Mouse (Mus musculus) heart, embryonic 14.5 days (tissue): Measurements from ENCODE around the gene Gm21985. TPM values are rescaled to one million over a fixed set of nuclear protein-coding genes. Genes with fewer than 3 reads are reported as not detected.

Experiments used
- ATAC-seq: fragments of 200-750 bp; cut with Nextera tagmentation; 2 replicates; pipeline ENCODE4 v1.8.0; 2017; ENCODE audit warnings: low read depth, moderate TSS enrichment; ENCODE audit not compliant: insufficient number of reproducible peaks, insufficient read depth, low FRiP score
- H3K27ac ChIP-seq, 2 experiments: fragments of 200-500 bp in 1 of 2; fragments of 300-500 bp in 1 of 2; sonication (generic) in 1 of 2; replicated peaks in 1 of 2; 2 replicates each; pipeline ENCODE4 v1.5.1; 2012 to 2014; ENCODE audit warnings: low read depth in 2 of 2, low read length in 2 of 2, control low read depth in 1 of 2, mild to moderate bottlenecking in 1 of 2, mixed read lengths in 1 of 2; ENCODE audit not compliant: control insufficient read depth in 1 of 2, insufficient read depth in 1 of 2
- H3K27me3 ChIP-seq: fragments of 300-500 bp; sonication (generic); 2 replicates; pipeline ENCODE4 v1.6.1; 2014; ENCODE audit warnings: mild to moderate bottlenecking, low read length, control low read depth; ENCODE audit not compliant: control insufficient read depth, insufficient read depth
- H3K36me3 ChIP-seq: fragments of 300-500 bp; sonication (generic); 2 replicates; pipeline ENCODE4 v1.6.1; 2014; ENCODE audit warnings: mild to moderate bottlenecking, control low read depth, low read length, mixed read lengths; ENCODE audit not compliant: control insufficient read depth, insufficient read depth
- H3K4me1 ChIP-seq, 2 experiments: fragments of 200-500 bp in 1 of 2; fragments of 300-500 bp in 1 of 2; sonication (generic) in 1 of 2; 2 replicates each; pipeline ENCODE4 v1.6.1; 2012 to 2014; ENCODE audit warnings: low read length in 2 of 2, control low read depth in 1 of 2, mixed read lengths in 1 of 2; ENCODE audit not compliant: control insufficient read depth in 2 of 2, insufficient read depth in 2 of 2
- H3K4me2 ChIP-seq: fragments of 300-500 bp; sonication (generic); 2 replicates; pipeline ENCODE4 v1.6.1; 2014; ENCODE audit warnings: mild to moderate bottlenecking, low read length
- H3K4me3 ChIP-seq, 2 experiments: fragments of 200-500 bp in 1 of 2; fragments of 300-500 bp in 1 of 2; sonication (generic) in 1 of 2; 2 replicates each; pipeline ENCODE4 v1.5.1; 2012 to 2014; ENCODE audit warnings: low read length in 2 of 2, mild to moderate bottlenecking in 2 of 2, control low read depth in 1 of 2, low read depth in 1 of 2, moderate library complexity in 1 of 2; ENCODE audit not compliant: control insufficient read depth in 1 of 2, insufficient read depth in 1 of 2
- H3K9ac ChIP-seq: fragments of 300-500 bp; sonication (generic); 2 replicates; pipeline ENCODE4 v1.6.1; 2014; ENCODE audit warnings: mild to moderate bottlenecking, low read length
- H3K9me3 ChIP-seq: fragments of 300-500 bp; sonication (generic); 2 replicates; pipeline ENCODE4 v1.6.1; 2016; ENCODE audit warnings: low read length, control low read depth; ENCODE audit not compliant: control insufficient read depth
- WGBS: fragments of 180-500 bp; shearing (Covaris S2); extraction: QIAGEN DNeasy Blood & Tissue Kit; methylation state at CpG from one replicate; pipeline ENCODE4 v1.1.7; 2014; 5-methylcytosine and 5-hydroxymethylcytosine counted together
- polyA plus RNA-seq: library from polyadenylated mRNA; unstranded; fragments of >200 nt; fragmentation: Nextera tagmentation; extraction: Ambion mirVana; gene quantifications from 2 replicates; pipeline ENCODE4 v1.2.1, GENCODE M21; 2014

Gene Gm21985
- polyA plus RNA-seq: not detected in 2 replicates

DNA sequence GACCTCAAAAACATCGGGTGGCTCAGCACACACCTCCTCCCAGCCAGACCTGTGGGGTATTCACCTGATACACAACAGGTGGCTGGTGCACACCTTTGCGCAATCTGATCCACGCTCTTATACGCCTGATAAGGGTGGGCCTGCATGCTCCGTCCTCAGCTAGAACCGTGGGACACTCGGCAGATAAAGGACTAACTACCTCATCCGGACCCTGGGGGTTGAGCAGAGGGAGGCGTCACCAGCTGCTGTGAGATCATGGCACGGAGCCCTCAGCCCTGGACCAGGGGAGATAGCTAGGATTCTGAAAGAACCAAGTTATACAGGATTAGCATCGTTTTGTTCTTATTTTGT lies at the start of gene Gm21985:
TSS of gene Gm21985 (plus strand) at position 73 of the 351 bp plus-strand sequence.
- Histone ChIP-seq H3K4me1 (peaks cover 2 to 26% of the 10 kb centered on the region in 2 experiments), H3K9ac (peak within 1 kb of the TSS; percentile 89), H3K27ac (peak within 1 kb of the TSS; percentile 91 to 96), H3K27me3 (no peaks in the 10 kb centered on the region), H3K4me2 (peak within 1 kb of the TSS; percentile 90), H3K4me3 (peak within 1 kb of the TSS; percentile 87 to 88), H3K9me3 (no peaks in the 10 kb centered on the region), H3K36me3 (0 out of 2 replicates have a peak, but pooled peaks cover 2% of the 10 kb centered on the region)
- 1% methylated on average over 11 of the region's 11 CpGs for WGBS
- ATAC-seq: peak; percentile 20; the same call in 1 of the 2 replicates

DNA sequence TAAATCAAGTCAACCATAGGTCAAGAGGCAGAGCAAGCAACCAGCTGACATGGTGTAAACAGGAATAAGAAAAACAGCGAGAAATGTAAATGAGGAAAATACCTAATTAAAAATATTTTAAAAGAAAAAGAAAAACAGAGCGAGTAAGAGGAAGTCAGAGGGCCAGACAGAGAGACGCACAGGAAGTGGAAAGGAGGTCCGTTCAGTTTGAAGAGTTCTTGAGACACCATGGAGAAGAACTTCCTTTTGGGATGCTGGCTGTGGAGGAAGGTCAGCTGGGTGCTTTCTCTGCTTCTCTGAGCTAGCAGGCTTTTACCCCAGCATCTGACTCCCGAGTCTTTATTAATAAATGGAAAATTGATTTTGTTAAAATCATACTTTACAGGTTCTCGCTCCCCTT lies 48.5 kb upstream of the Gm21985 start:
- 65% methylated on average over 6 of the region's 6 CpGs for WGBS
- Histone ChIP-seq H3K9me3 (no peaks in the 10 kb centered on the region), H3K9ac (no peak overlapping the region), H3K36me3 (no peaks in the 10 kb centered on the region), H3K27ac (no peak overlapping the region), H3K4me3 (no peak overlapping the region), H3K27me3 (no peaks in the 10 kb centered on the region), H3K4me2 (no peak overlapping the region), H3K4me1 (no peaks in the 10 kb centered on the region)
- no peak for ATAC-seq

DNA sequence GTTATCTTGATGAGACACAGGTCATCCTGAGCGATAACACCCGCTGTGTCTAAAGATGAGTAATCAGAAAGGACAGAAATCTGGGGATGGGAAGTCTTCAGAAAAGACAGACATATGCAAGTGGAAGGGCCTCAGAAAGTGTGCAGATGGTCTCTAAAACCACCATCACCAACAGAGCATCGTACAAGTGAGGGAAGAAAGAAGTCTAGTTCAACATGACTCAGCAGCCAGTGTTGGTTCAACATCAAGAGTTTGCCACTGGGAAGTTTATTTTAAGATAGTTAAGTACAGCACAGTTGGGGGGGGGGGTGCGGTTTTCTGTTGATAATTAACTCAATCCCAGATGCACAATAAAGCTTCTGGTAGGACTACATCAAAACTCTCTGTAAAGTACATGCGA lies 45.2 kb upstream of the Gm21985 start:
- no peak for ATAC-seq
- Histone ChIP-seq H3K27ac (no peak overlapping the region), H3K9ac (no peak overlapping the region), H3K27me3 (no peaks in the 10 kb centered on the region), H3K4me2 (no peak overlapping the region), H3K9me3 (no peaks in the 10 kb centered on the region), H3K36me3 (no peaks in the 10 kb centered on the region), H3K4me3 (no peak overlapping the region), H3K4me1 (no peaks in the 10 kb centered on the region)
- 73% methylated on average over 5 of the region's 5 CpGs for WGBS

DNA sequence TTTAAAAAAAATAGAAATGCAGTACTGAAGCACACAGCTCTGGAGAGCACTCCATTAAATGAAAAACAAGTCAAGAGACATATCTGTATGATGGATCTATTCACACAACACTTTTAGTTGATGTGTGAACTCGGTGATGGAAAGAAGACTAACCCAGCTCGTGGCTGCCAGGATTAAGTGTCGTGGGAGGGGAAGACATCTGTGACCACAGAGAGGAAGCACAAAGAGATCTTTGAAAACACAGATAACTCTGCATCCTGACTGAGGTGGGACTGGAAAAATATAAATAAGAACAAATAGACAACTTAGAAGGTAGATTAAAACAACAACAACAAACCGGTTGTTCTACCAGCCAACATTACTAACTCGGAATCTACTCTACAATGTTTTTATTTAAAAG lies 43.5 kb upstream of the Gm21985 start:
- WGBS: 49% methylated on average over 5 of the region's 5 CpGs
- Histone ChIP-seq H3K27me3 (no peaks in the 10 kb centered on the region), H3K9ac (no peak overlapping the region), H3K36me3 (no peaks in the 10 kb centered on the region), H3K9me3 (no peaks in the 10 kb centered on the region), H3K27ac (no peak overlapping the region), H3K4me1 (no peaks in the 10 kb centered on the region), H3K4me2 (no peak overlapping the region), H3K4me3 (no peak overlapping the region)
- ATAC-seq: no peak

DNA sequence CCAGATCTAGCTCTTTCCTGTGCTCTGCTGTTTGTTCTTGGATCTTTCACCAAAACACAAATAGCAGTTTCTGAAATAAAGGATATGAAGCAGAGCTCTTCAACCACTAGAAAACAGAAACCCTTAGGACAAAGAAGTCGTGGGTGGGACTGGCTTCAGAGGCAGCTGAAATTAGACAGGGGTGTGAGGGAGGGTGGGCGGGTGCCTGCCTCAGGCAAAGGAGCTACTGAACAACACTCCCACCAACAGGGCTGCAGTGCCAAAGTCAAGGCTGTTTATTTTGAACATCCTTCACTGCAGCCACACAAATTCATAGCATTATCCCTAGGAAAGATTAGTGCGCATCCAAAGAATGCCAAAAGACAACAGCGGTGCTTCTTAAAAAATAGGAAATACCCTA lies 41.8 kb upstream of the Gm21985 start:
- Histone ChIP-seq H3K36me3 (no peaks in the 10 kb centered on the region), H3K4me1 (no peaks in the 10 kb centered on the region), H3K27ac (no peak overlapping the region), H3K9me3 (no peaks in the 10 kb centered on the region), H3K4me2 (no peak overlapping the region), H3K4me3 (no peak overlapping the region), H3K27me3 (no peaks in the 10 kb centered on the region), H3K9ac (no peak overlapping the region)
- ATAC-seq: no peak
- WGBS: 55% methylated on average over 4 of the region's 4 CpGs

DNA sequence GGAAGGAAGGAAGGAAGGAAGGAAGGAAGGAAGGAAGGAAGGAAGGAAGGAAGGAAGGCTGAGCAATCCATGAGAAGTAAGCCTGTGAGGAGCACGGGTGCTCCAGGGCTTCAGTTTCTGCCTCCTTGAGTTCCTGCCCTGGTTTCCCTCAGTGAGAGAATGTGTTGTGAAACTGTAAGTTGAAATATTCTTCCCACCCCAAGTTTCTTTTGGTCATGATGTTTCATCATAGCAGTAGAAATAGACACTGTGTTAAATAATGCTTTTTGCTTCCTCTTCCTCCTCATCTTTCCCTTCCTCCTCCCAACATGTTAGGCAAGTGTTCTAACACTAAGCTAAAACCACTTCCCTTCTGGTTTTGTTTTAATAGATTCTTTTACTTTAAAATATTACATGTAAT lies 33.5 kb upstream of the Gm21985 start:
- Histone ChIP-seq H3K9me3 (no peaks in the 10 kb centered on the region), H3K4me2 (no peak overlapping the region), H3K27me3 (no peaks in the 10 kb centered on the region), H3K27ac (no peak overlapping the region), H3K4me3 (no peak overlapping the region), H3K4me1 (no peaks in the 10 kb centered on the region), H3K36me3 (no peaks in the 10 kb centered on the region), H3K9ac (no peak overlapping the region)
- ATAC-seq: no peak
- WGBS: 90% methylated on average over 1 of the region's 1 CpGs

DNA sequence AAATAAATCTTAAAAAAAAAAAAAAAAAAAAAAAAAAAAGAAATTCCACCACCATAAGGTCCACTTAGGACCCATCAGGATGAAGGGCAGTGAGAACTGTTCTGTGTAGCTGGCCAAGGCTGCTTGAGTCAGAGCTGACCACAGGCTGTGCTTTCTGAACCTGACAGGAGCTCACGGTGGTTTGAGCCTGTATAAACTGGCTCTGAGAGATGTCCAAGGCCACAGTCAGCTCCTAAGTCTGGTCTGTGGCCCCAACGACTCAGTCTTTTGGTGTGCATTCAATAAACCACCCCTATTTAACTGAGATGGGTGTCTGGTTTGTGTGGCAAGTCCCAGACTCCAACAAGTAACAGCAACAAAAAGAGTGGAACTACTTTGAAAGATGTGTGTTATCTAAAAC lies 29.5 kb upstream of the Gm21985 start:
- H3K9ac ChIP-seq: no peak overlapping the region
- 77% methylated on average over 2 of the region's 2 CpGs for whole genome bisulfite sequencing
- no peak overlapping the region for H3K27ac ChIP-seq
- H3K27me3 ChIP-seq: no peaks in the 10 kb centered on the region
- no peak overlapping the region for H3K4me2 ChIP-seq
- no peak overlapping the region for H3K4me3 ChIP-seq
- H3K9me3 ChIP-seq: no peaks in the 10 kb centered on the region
- H3K4me1 ChIP-seq: peaks cover 4 to 14% of the 10 kb centered on the region in 2 experiments
- no peaks in the 10 kb centered on the region for H3K36me3 ChIP-seq
- no peak for ATAC-seq

DNA sequence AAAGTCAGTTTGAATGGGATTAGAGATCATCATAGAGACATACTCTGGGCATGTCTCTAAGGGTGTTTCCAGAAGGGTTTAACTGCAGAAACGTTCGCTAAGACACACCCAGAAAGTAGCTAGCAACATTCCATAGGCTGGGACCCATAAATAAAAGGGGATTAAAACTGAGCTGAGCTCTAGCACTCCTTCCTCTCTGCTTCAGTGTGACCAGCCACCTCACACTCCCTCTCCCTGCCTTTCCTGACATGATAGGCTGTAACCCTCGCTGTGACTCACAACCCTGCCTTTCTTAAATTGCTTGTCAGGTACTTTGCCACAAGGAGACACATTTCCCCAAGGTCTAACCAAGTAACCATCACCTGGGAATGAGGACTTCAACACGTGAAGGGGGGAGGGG lies 28.1 kb upstream of the Gm21985 start:
- no peak overlapping the region for H3K9ac ChIP-seq
- H3K4me1 ChIP-seq: peaks cover 4 to 14% of the 10 kb centered on the region in 2 experiments
- ATAC-seq: no peak
- H3K27me3 ChIP-seq: no peaks in the 10 kb centered on the region
- H3K27ac ChIP-seq: no peak overlapping the region
- no peak overlapping the region for H3K4me2 ChIP-seq
- no peaks in the 10 kb centered on the region for H3K9me3 ChIP-seq
- no peak overlapping the region for H3K4me3 ChIP-seq
- H3K36me3 ChIP-seq: no peaks in the 10 kb centered on the region
- 4% methylated on average over 4 of the region's 4 CpGs for WGBS
